Mouse (Mus musculus): ENCODE measurements around the gene Btbd19. TPM values are rescaled to one million over a fixed set of nuclear protein-coding genes. Genes with fewer than 3 reads are reported as not detected.

Btbd19 gene
- total RNA-seq, 2 experiments from 2014 or later = 4.6 to 5.9 TPM

GRCm38 (mm10) chr4:117110985-117111384 lies 14.5 kb downstream of the Btbd19 start:
- DNase-seq = no peak

DNA sequence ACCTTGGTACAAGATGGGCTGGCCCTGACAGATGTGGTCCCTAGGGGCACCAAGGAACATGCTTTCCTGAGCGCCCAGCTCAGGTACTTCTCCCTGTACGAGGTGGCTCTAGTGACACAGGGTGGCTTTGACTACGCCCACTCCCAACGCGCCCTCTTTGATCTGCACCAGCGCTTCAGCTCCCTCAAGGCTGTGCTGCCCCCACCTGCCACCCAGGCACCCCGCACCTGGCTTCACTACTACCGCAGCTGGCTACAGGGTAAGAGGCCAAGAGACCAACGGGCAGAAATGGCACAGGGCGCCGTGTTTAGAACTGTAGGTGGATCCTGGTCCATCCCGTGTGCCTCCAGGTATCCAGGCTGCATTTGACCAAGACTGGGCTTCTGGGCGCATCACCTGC lies 15.3 kb downstream of the Btbd19 start:
- DNase-seq = no peak

- no peak for DNase-seq
These were observed 16.2 kb downstream of the Btbd19 start for GRCm38 (mm10) chr4:117109330-117109729.

DNA sequence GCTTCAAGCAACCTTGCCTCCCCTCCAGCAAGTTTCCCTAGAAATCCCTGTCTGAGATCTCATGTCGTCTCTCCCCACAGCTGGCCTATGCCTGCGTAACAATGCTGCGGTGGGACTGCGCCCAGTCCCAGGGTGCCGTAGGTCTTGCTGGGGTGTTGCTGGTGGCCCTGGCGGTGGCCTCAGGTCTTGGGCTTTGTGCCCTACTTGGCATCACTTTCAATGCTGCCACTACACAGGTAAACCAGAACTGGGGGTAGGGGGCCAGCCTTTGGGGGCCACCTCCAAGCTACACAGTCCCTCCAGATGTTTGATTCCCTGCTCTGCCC lies 17.0 kb downstream of the Btbd19 start:
- DNase-seq = no peak

- DNase-seq = no peak
These were observed 17.6 kb downstream of the Btbd19 start for GRCm38 (mm10) chr4:117107813-117108523.

- no peak for DNase-seq
These were observed 20.4 kb downstream of the Btbd19 start for GRCm38 (mm10) chr4:117105127-117105526.

DNA sequence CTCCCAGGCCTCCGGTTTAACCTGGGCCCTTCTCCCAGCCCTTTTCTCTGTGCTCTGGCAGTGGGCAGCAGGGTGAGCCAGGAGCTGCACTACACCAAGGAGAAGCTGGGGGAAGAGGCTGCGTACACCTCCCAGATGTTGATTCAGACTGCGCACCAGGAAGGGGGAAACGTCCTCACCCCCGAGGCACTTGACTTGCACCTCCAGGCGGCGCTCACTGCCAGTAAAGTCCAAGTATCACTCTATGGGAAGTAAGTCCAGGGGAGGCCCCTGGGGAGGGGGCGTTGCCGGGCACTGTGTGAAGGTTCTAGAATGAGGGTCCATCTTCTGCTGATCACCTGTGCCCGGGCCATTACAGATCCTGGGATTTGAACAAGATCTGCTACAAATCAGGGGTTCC lies 20.9 kb downstream of the Btbd19 start:
- no peak for DNase-seq

- DNase-seq = peak; percentile 70
These were observed 24.3 kb downstream of the Btbd19 start for GRCm38 (mm10) chr4:117101218-117101617.

DNA sequence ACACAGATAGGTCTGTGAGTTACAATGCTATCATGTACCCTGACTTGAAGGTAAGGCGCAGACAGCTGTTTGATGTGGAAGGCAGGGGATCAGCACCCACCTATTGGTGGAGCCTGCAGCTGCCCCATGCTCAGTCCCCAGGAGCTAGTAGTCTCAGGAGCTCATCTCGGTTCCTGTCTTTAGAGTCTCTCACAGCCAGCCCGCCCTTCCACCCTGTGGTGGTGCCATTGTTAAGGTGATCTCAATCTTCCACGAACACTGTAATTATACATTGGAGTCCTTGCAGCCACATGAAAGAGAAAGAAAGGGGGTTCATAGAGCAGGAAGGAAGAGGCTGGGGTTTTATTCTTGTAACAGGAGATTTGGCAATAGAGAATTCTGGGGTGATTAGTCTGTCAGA lies 25.5 kb downstream of the Btbd19 start:
- no peak for DNase-seq

DNA sequence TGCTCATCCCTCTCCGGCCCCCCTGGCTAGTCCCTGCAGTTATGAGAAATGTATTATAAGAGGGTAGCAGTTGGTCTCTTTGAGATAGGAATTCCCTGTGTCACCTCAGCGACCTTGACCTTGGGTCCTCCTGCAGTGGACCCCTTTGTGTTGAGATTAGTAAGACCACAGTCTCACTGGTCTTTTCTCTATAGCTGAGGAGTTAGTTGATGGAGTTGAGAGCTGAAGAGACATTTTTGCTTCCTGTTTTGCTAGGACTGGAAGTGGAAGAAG lies 26.8 kb downstream of the Btbd19 start:
- DNase-seq = no peak

- no peak for DNase-seq
These were observed 27.4 kb downstream of the Btbd19 start for GRCm38 (mm10) chr4:117097969-117098763.

DNA sequence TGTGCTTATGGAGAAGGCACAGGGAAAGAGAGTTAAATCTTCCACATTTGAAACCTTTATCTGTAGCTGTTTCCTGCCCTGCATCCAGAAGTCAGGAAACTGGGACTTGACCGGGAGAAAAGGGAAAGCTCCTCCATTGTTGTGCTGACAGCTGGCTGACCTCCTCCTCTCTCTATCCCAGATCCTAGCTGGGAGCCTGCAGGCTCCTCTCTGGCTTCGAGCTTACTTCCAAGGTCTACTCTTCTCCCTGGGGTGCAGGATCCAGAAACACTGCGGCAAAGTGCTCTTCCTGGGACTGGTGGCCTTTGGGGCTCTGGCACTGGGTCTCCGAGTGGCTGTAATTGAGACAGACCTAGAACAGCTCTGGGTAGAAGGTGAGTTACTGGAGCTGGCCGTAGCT lies 28.9 kb downstream of the Btbd19 start:
- no peak for DNase-seq

DNA sequence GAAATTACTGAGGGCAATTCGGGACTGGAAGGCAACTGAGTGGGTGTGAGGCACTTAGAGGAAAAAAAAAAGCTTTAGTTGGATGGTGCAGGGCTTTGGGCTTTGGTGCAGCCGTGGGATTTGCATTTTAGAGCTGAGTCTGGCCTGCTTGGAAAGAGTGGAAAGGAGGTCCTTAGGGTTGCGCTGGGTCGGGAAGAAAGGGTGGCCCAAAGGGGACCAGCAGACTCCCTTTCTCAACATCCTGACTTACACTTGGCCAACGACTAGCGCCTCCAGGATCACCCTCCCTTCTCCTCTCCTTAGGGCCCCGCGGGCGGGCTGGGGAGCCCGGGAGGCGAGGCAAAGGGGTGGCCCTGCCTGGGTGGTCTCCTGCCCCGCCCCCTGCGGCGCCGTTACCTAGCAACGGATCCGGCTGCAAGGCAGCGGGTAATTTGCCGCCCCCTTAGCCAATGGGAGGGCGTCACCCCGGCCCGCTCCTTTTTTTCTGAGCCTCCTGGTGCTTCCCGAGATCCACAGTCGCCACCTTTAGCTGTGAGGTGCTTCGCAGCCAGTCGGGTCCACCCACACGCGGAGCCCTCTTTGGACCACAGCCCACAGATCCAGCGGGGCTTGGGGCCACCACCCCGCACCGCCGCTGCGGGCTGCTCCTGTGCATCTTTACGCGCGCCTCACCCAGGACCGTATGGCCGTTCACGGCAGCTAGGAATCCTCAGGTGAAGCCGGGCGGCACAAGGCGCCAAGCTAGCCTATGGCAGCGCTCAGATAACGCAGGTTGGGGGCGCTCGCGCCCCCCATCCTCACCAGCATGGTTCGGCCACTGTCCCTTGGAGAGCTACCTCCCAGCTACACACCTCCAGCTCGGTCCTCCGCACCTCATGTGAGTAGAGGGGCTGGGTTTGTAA lies 29.7 kb downstream of the Btbd19 start, which contains the start of gene Ptch2:
Gene Ptch2, plus strand, starts transcription at position 525 of the 902 bp plus-strand sequence.
- peak; percentile 90 for DNase-seq

DNA sequence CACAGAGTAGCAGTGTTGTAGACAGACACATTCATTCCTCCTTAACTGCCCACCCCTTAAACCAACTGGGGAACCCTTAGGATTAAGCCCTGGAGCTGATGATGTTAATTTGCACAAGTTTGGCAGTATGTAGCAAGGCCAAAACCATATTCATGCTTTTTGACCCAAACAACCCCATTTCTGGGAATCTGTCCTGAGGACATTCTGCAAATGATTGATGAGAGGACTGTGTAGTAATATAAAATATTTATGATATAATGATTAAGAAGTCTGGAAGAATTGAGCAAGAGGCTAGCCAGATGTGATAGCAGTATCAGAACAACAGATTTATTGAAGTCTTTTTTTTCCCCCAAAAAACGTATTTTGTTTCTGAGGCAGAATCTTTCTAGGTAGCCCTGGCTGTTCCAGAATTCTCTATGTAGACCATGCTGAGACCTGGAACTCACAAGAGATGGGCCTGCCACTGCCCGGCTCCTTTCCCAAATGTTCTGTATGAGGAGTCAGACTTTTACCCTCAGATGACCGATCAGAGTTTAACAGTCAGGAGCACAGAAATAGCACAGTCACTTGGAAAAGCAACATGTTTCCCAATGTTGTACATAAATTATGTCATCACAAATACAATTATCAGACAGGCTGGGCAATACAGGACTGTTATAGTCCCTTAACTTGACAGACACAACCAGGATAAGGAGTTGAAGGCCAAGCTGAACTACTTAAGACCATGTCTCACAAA lies 30.7 kb downstream of the Btbd19 start:
- DNase-seq = no peak

DNA sequence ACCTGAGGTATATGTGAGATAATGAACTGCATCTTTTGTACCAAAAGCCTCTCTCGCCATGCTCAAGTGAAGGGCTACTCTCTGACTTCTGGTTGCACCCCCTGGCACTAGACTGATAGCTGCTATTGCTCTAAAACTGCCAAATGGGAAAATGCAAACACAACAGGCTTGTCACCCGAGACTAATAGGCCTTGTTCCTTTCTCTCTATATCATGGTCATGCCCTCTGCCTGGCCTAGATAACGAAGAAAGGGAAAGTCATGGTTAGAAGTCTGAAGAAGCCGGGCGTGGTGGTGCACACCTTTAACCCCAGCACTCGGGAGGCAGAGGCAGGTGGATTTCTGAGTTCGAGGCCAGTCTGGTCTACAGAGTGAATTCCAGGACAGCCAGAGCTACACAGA lies 34.9 kb downstream of the Btbd19 start:
- no peak for DNase-seq

DNA sequence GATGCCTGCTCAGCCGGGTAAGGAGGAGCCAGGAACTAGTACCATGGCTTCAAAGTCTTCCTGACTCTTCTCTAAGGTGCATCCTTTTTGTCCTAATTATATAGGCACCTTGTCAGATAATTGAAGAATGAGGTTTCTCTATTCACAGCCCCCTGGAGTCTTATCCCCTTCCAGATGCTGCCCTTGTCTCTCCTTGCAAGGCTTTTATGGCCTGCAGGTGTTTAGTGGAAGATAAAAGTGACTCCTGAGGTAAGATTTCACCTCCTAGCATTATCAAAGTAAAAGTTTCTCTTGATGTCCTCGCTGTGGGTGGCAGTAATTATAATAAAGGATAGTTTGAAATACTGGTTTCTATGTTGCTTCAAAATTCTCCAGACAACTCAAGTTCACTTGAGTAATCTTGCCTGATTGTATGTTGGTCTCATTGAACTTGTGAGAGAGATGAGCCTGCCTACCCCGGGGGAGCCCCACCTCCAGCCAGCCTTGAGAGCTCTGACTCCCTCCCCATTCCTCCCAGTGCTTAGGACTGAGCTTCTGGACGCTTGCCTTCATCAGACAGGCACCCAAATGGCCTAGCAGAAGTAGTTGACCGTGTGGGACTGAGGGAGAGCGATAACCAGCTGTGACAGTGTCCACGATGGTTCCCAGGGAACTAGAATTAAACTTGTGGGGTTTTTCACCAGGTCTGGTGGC lies 37.4 kb downstream of the Btbd19 start:
- no peak for DNase-seq

- DNase-seq = no peak
These were observed 54.3 kb downstream of the Btbd19 start for GRCm38 (mm10) chr4:117071183-117071582.

- no peak for DNase-seq
These were observed 54.9 kb downstream of the Btbd19 start for GRCm38 (mm10) chr4:117070624-117071023.

GRCm38 (mm10) chr4:117069647-117070046 lies 55.9 kb downstream of the Btbd19 start:
- DNase-seq = no peak
